ENCODE assay signal across 26 mouse cellular contexts in genomic region chr14:118481779-118482178, GRCm38 (mm10).
"Had no signal": no experiment of that assay in that cellular context is flagged by ENCODE, and none has a peak within 500 bp of the region (broad histone marks: within the 10 kb centered on the region; RNA-seq: fewer than 3 reads in every experiment).

No protein-coding gene starts in this region.

- H3K27me3 ChIP-seq: hindbrain, embryonic 12.5 days; intestine, embryonic 15.5 days; limb, embryonic 15.5 days; liver, embryonic 12.5 days had no signal

- H3K4me2 ChIP-seq: heart, embryonic 12.5 days; hindbrain, embryonic 12.5 days; hindbrain, embryonic 14.5 days; intestine, embryonic 15.5 days; limb, embryonic 13.5 days; limb, embryonic 15.5 days; liver, embryonic 12.5 days had no signal

- H3K4me3 ChIP-seq: gastrocnemius, adult 2 months; heart, adult 2 months; heart, embryonic 12.5 days; hindbrain, embryonic 10.5 days; hindbrain, embryonic 12.5 days; intestine, embryonic 15.5 days; layer of hippocampus, adult 2 months; left cerebral cortex, adult 2 months; limb, embryonic 13.5 days; limb, embryonic 15.5 days; liver, embryonic 12.5 days had no signal

- ATAC-seq: hindbrain, embryonic 16.5 days; inflammation-experienced regulatory T-cells, adult 6 months; intestine, embryonic 15.5 days; intestine, postnatal 0 days; liver, embryonic 12.5 days had no signal

- H3K27ac ChIP-seq: gastrocnemius, adult 2 months; heart, adult 2 months; hindbrain, embryonic 10.5 days; hindbrain, embryonic 12.5 days; hindbrain, embryonic 14.5 days; intestine, embryonic 15.5 days; layer of hippocampus, adult 2 months; left cerebral cortex, adult 2 months; limb, embryonic 13.5 days; limb, embryonic 15.5 days; liver, embryonic 12.5 days; liver, embryonic 14.5 days had no signal

- DNase-seq: gastrocnemius, adult 2 months; gastrocnemius, postnatal 10 days; gastrocnemius, postnatal 25 days; heart, adult 2 months; heart, postnatal 10 days; heart, postnatal 4 days; kidney, adult 18-20 months; kidney, adult 8-10 months; kidney, postnatal 10 days; kidney, postnatal 25 days; kidney, postnatal 4 days; left cerebral cortex, postnatal 4 days had no signal

- H3K9me3 ChIP-seq: heart, embryonic 12.5 days; hindbrain, embryonic 12.5 days; intestine, embryonic 15.5 days; limb, embryonic 13.5 days; liver, embryonic 12.5 days had no signal

- H3K4me1 ChIP-seq: heart, embryonic 12.5 days; hindbrain, embryonic 10.5 days; hindbrain, embryonic 12.5 days; intestine, embryonic 15.5 days; limb, embryonic 13.5 days; limb, embryonic 15.5 days; liver, embryonic 12.5 days had no signal

- H3K36me3 ChIP-seq: heart, embryonic 12.5 days; hindbrain, embryonic 12.5 days; intestine, embryonic 15.5 days; limb, embryonic 13.5 days; limb, embryonic 15.5 days had no signal

- H3K9ac ChIP-seq: heart, embryonic 12.5 days; hindbrain, embryonic 12.5 days; hindbrain, embryonic 14.5 days; intestine, embryonic 15.5 days; limb, embryonic 13.5 days; limb, embryonic 15.5 days; liver, embryonic 12.5 days; liver, embryonic 14.5 days had no signal
